Mouse (Mus musculus) bone marrow macrophage, adult 2 months (primary cell): Measurements from ENCODE around the gene Wdr12.

Experiments
- CTCF ChIP-seq: IDR thresholded peaks from 2 replicates; pipeline ENCODE4 v1.5.1; 2012; ENCODE audit warnings: low read depth, mild to moderate bottlenecking, low read length, moderate library complexity
- POLR2A ChIP-seq: IDR thresholded peaks from 2 replicates; pipeline ENCODE4 v1.6.1; 2012; ENCODE audit warnings: mild to moderate bottlenecking, low read depth, low read length, borderline replicate concordance

- no peak for TF ChIP-seq POLR2A
- TF ChIP-seq CTCF: no peak
Measured at GRCm38 (mm10) chr1:60075590-60075989, 22.9 kb downstream of the Wdr12 start.
